Mouse (Mus musculus) small intestine, adult 2 months (tissue): ENCODE results near the gene Fam3c. TPM values are rescaled to one million over a fixed set of nuclear protein-coding genes. Genes with fewer than 3 reads are reported as not detected.

ENCODE experiments used
- H3K27ac ChIP-seq: fragments of 200-500 bp; 2 replicates; pipeline ENCODE4 v1.5.1; 2012; ENCODE audit warnings: low read depth, low read length, control low read depth, inconsistent platforms; ENCODE audit not compliant: insufficient read depth
- H3K27me3 ChIP-seq: fragments of 200-500 bp; 2 replicates; pipeline ENCODE4 v1.6.1; 2012; ENCODE audit warnings: mild to moderate bottlenecking, moderate library complexity, low read length, inconsistent platforms; ENCODE audit not compliant: control insufficient read depth, insufficient read depth
- H3K36me3 ChIP-seq: fragments of 200-500 bp; 2 replicates; pipeline ENCODE4 v1.6.1; 2012; ENCODE audit warnings: mild to moderate bottlenecking, low read length, control low read depth, inconsistent platforms; ENCODE audit not compliant: control insufficient read depth, insufficient read depth
- H3K4me1 ChIP-seq: fragments of 200-500 bp; 2 replicates; pipeline ENCODE4 v1.6.1; 2012; ENCODE audit warnings: low read length, inconsistent platforms, mixed read lengths; ENCODE audit not compliant: control insufficient read depth, insufficient read depth, insufficient read length
- H3K4me3 ChIP-seq: fragments of 200-500 bp; 2 replicates; pipeline ENCODE4 v1.5.1; 2012; ENCODE audit warnings: low read depth, mild to moderate bottlenecking, control low read depth, inconsistent platforms, low read length, moderate library complexity
- CTCF ChIP-seq: fragments of 200-500 bp; IDR thresholded peaks from 2 replicates; pipeline ENCODE4 v1.5.1; 2012; ENCODE audit warnings: low read depth, mild to moderate bottlenecking, control low read depth, inconsistent platforms, low read length, moderate library complexity, mixed read lengths; ENCODE audit not compliant: insufficient replicate concordance, insufficient read length; ENCODE audit errors: extremely low read depth
- POLR2A ChIP-seq: fragments of 200-500 bp; IDR thresholded peaks from 2 replicates; pipeline ENCODE4 v1.6.1; 2012; ENCODE audit warnings: low read depth, mild to moderate bottlenecking, control low read depth, inconsistent platforms, low read length, moderate library complexity
- WGBS: fragments of 180-500 bp; shearing (Covaris S2); methylation state at CpG from one replicate; pipeline ENCODE4 v1.1.7; 2018; 5-methylcytosine and 5-hydroxymethylcytosine counted together
- polyA plus RNA-seq: library from polyadenylated mRNA; depleted of rRNA; stranded (reverse); fragments of >200 nt; gene quantifications from 2 replicates; pipeline ENCODE4 v1.2.3, GENCODE M21; 2012

Fam3c gene
- polyA plus RNA-seq, 1 experiment, result 4.3 TPM

DNA sequence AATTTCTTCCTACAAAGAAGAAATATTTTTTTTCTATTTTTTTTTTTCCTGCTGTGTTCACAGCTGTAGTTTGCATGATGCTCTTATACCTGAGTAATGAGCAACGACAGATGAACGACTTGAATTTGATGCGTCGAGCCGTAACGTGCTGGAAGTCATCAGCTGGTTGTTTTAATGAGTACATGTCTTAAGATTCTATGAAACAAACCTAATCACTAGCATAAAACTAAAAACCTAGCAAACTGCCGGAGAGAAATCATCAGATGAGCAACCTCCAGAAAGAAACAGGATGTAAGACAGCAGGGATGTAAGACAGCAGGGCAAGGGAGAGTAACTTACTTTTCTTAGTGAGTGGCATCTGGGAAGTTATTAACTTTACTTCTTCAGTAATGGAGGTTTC lies 1.4 kb downstream of the Fam3c start:
- no peaks in the 10 kb centered on the region for H3K36me3 ChIP-seq
- WGBS, result 91% methylated on average over 7 of the region's 7 CpGs
- H3K27me3 ChIP-seq, result no peaks in the 10 kb centered on the region
- no peak overlapping the region for H3K4me3 ChIP-seq
- no peak for TF ChIP-seq POLR2A
- no peak for TF ChIP-seq CTCF
- H3K4me1 ChIP-seq, result peaks cover 11% of the 10 kb centered on the region
- no peak overlapping the region for H3K27ac ChIP-seq

- Histone ChIP-seq H3K4me1 (peaks cover 11% of the 10 kb centered on the region), H3K27me3 (no peaks in the 10 kb centered on the region), H3K27ac (no peak overlapping the region), H3K4me3 (no peak overlapping the region), H3K36me3 (no peaks in the 10 kb centered on the region)
- WGBS, result 49% methylated on average over 1 of the region's 1 CpGs
- TF ChIP-seq POLR2A, result no peak
- no peak for TF ChIP-seq CTCF
Observed at GRCm38 (mm10) chr6:22354031-22354430, 2.0 kb downstream of the Fam3c start.

DNA sequence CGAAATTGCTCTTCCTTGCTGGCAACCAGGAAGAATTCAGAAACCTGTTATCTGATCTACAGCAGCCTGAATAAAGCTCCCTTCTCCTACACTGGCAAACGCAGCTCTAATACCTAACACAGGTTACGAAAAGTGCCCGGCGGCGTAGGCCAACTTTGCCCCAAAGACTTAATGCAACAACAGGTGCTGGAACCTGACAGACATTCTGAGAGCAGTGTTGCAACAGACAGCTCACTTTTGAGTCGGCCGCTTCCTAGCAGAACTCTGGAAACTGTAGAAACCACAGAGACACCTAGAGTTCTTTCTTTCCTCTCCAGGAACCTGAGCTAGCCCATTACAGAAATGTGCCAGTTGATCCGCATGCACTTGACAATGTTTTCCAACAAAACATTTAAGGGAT lies 4.5 kb downstream of the Fam3c start:
- WGBS, result 40% methylated on average over 9 of the region's 9 CpGs
- Histone ChIP-seq H3K36me3 (no peaks in the 10 kb centered on the region), H3K4me1 (peaks cover 11% of the 10 kb centered on the region), H3K27me3 (no peaks in the 10 kb centered on the region), H3K4me3 (no peak overlapping the region), H3K27ac (peak overlapping the region; percentile 38; the same call in 1 of the 2 replicates)
- TF ChIP-seq CTCF (no peak), POLR2A (no peak)

DNA sequence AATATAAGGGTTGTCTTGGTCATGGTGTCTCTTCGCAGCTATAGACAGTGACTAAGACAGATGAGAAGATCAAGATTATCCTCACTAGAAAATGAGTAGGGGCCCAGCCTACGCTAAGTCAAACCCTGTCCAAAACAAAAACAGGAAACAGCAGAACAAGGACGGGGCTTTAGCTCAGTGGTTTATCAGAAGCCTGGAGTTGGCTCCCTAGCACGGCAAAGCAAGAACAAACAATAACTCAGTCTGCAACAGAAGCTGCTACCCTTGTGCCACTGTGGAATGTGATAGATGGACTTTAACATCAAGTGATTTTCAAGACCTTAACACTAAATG lies 5.8 kb downstream of the Fam3c start:
- H3K36me3 ChIP-seq, result no peaks in the 10 kb centered on the region
- 54% methylated on average over 4 of the region's 4 CpGs for WGBS
- TF ChIP-seq CTCF (no peak), POLR2A (no peak)
- H3K27ac ChIP-seq, result peak overlapping the region; percentile 3; the same call in 1 of the 2 replicates
- no peak overlapping the region for H3K4me3 ChIP-seq
- no peaks in the 10 kb centered on the region for H3K27me3 ChIP-seq
- peaks cover 17% of the 10 kb centered on the region for H3K4me1 ChIP-seq

DNA sequence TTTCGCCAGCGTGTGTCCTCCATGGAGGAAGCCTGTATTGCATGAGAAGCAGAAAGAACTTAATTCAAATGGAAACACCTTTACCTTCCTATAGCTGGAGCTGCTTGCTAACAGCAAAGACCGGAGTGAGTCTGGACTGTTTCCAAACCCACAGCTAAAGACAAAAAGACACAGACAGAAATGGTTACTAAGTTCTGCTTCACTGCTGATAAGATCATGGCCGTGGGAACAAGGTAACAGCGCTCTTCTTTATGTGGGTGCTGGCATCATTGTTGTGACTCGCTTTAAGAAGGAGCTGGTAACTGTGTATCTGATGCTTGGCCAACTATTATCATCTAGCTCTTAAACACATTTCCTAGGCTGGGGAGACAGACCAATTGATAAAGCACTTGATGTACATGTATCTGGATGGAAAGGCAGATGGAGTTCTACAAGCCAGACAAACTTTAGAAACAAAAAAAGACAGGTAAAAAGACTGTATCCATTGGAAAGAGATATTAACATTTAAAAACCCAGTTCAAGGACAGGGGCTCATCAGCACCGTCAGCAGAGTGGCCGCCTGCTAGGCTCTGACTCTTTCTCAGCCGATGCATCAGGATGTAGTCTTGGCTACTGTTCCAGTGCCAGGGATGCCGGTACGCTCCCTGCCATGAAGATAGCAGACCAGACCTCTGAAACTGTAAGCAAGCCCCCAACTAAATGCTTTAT lies 6.4 kb downstream of the Fam3c start:
- TF ChIP-seq POLR2A, result no peak
- no peak for TF ChIP-seq CTCF
- peak overlapping the region; percentile 3; the same call in 1 of the 2 replicates for H3K27ac ChIP-seq
- no peaks in the 10 kb centered on the region for H3K36me3 ChIP-seq
- H3K27me3 ChIP-seq, result no peaks in the 10 kb centered on the region
- no peak overlapping the region for H3K4me3 ChIP-seq
- WGBS, result 78% methylated on average over 11 of the region's 11 CpGs
- peaks cover 17% of the 10 kb centered on the region for H3K4me1 ChIP-seq

- WGBS, result 98% methylated on average over 3 of the region's 3 CpGs
- TF ChIP-seq CTCF, result no peak
- TF ChIP-seq POLR2A, result no peak
- no peak overlapping the region for H3K4me3 ChIP-seq
- no peak overlapping the region for H3K27ac ChIP-seq
- H3K36me3 ChIP-seq, result no peaks in the 10 kb centered on the region
- peaks cover 19% of the 10 kb centered on the region for H3K4me1 ChIP-seq
- no peaks in the 10 kb centered on the region for H3K27me3 ChIP-seq
Observed at GRCm38 (mm10) chr6:22348975-22349374, 7.1 kb downstream of the Fam3c start.

- WGBS, result 75% methylated on average over 4 of the region's 4 CpGs
- Histone ChIP-seq H3K4me3 (no peak overlapping the region), H3K4me1 (peaks cover 23% of the 10 kb centered on the region)
Observed at GRCm38 (mm10) chr6:22348130-22348529, 7.9 kb downstream of the Fam3c start.

More at GRCm38 (mm10) chr6:22348130-22348529, 7.9 kb downstream of the Fam3c start:
- TF ChIP-seq POLR2A (no peak), CTCF (no peak)
- H3K36me3 ChIP-seq, result no peaks in the 10 kb centered on the region
- H3K27me3 ChIP-seq, result no peaks in the 10 kb centered on the region
- no peak overlapping the region for H3K27ac ChIP-seq
